Mouse (Mus musculus) myocyte (in vitro differentiated cells): Measurements from ENCODE around the gene 4930539E08Rik.

ENCODE experiments used
- CEBPB ChIP-seq: IDR thresholded peaks from 2 replicates; pipeline ENCODE4 v1.6.1; 2011; ENCODE audit warnings: mild to moderate bottlenecking, moderate library complexity; ENCODE audit not compliant: poor library complexity, insufficient read depth, severe bottlenecking
- E2F4 ChIP-seq: IDR thresholded peaks from one replicate; pipeline ENCODE4 v1.6.1; 2011; ENCODE audit warnings: mild to moderate bottlenecking, control low read depth, moderate library complexity; ENCODE audit not compliant: insufficient read depth
- MAX ChIP-seq: IDR thresholded peaks from one replicate; pipeline ENCODE4 v1.6.1; 2011; ENCODE audit warnings: low read depth, mild to moderate bottlenecking, control low read depth
- POLR2A ChIP-seq: IDR thresholded peaks from one replicate; pipeline ENCODE4 v1.6.1; 2011; ENCODE audit warnings: low read depth, mild to moderate bottlenecking, control low read depth, moderate library complexity; ENCODE audit not compliant: insufficient read length
- SRF ChIP-seq: IDR thresholded peaks from one replicate; pipeline ENCODE4 v1.6.1; 2011; ENCODE audit warnings: low read depth; ENCODE audit not compliant: control insufficient read depth, insufficient read length
- TCF3 ChIP-seq: IDR thresholded peaks from one replicate; pipeline ENCODE4 v1.6.1; 2011; ENCODE audit warnings: low read depth, control low read depth; ENCODE audit not compliant: insufficient read length
- USF1 ChIP-seq: IDR thresholded peaks from one replicate; pipeline ENCODE4 v1.6.1; 2011; ENCODE audit warnings: low read depth, mild to moderate bottlenecking, control low read depth, moderate library complexity

DNA sequence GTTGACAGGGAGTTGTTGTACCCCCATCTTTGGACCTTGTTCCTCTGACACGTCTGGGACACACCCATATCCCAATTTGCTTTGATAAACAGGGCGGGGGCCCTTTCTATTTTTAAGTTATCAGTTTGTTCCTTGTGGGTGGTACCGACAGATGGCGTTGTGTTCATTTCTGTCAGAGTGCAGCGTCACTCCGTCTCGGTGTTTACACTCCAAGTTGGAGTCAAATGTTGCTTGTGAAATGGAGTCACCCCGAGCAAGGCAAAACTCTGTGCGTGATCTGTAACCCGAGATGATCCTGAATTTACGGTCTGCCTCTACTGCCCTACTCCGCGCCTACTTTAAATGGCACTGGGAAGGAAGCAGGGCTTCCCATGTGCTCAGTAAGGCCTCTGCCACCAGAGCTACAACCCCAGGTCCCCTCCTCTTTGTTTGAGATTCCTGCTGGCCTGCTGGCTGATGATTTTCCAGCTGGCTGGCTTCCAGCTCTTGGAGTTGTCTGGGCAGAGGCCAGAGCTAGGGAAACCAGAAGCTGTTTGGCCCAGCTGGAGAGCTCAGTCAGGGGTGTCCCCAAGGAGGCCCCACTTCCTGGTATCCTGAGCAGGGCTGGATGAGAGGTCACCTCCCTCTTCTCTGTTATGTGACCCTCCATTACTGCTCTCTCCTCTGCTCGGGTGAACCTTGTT is 15.4 kb upstream of the 4930539E08Rik start:
- TF ChIP-seq SRF (no peak), CEBPB (no peak), POLR2A (no peak), E2F4 (no peak), USF1 (no peak), MAX (no peak), TCF3 (no peak)
